In genomic region chr2:118943232-118943631, GRCm38 (mm10) we compare ENCODE assay signal across 28 mouse cellular contexts. TPM values are rescaled to one million over a fixed set of nuclear protein-coding genes. Genes with fewer than 3 reads are reported as not detected.
DNase-seq lines count a peak whose midpoint lies in the region; ATAC-seq and TF ChIP-seq lines count a peak whose summit lies in the region.
"Had no signal": no experiment of that assay in that cellular context is flagged by ENCODE, and none has a peak within 500 bp of the region (broad histone marks: within the 10 kb centered on the region; RNA-seq: fewer than 3 reads in every experiment).

No protein-coding gene starts in this region.

- H3K9ac ChIP-seq in liver, embryonic 12.5 days: no peak overlapping the region
- no peak overlapping the region for H3K9ac ChIP-seq in liver, postnatal 0 days (replicated peaks)
- no peak overlapping the region for H3K9ac ChIP-seq in liver, embryonic 14.5 days (replicated peaks)
- H3K9ac ChIP-seq: embryonic facial prominence, embryonic 13.5 days; forebrain, embryonic 13.5 days; forebrain, postnatal 0 days; heart, embryonic 13.5 days; hindbrain, embryonic 12.5 days; hindbrain, embryonic 15.5 days had no signal

- ATAC-seq in liver, embryonic 12.5 days: peak; percentile 60
- ATAC-seq in liver, postnatal 0 days: no peak
- ATAC-seq in liver, embryonic 14.5 days (ENCODE audit: insufficient read depth): peak; percentile 56; the same call in 1 of the 2 replicates
- ATAC-seq in megakaryocyte progenitor cell, adult 5-6 weeks (replicated peaks; ENCODE audit: poor library complexity): 0 out of 2 replicates have a peak, but pooled peaks have one; percentile 20
- ATAC-seq: forebrain, embryonic 13.5 days; forebrain, postnatal 0 days had no signal

- TF ChIP-seq EP300 in liver, postnatal 0 days (IDR thresholded peaks at IDR 0.05; ENCODE audit: low read depth): no peak
- 0 out of 2 replicates have a peak, but pooled peaks have one; percentile 53 for TF ChIP-seq EP300 in liver, embryonic 14.5 days (IDR thresholded peaks at IDR 0.05; ENCODE audit: low read depth)

- H3K4me3 ChIP-seq in liver, embryonic 12.5 days: no peak overlapping the region
- no peak overlapping the region for H3K4me3 ChIP-seq in liver, postnatal 0 days (ENCODE audit: low read depth, low read length)
- H3K4me3 ChIP-seq in liver, embryonic 14.5 days (ENCODE audit: insufficient read depth in 1 of 2, low read depth in 2 of 2, low read length in 2 of 2): no peak overlapping the region
- H3K4me3 ChIP-seq: embryonic facial prominence, embryonic 10.5 days; embryonic facial prominence, embryonic 13.5 days; erythroblast, embryonic 14.5 days; forebrain, embryonic 10.5 days; forebrain, embryonic 13.5 days; heart, adult 2 months; heart, embryonic 10.5 days; heart, embryonic 13.5 days; hindbrain, embryonic 12.5 days; hindbrain, embryonic 15.5 days had no signal

- peaks cover 17% of the 10 kb centered on the region for H3K27me3 ChIP-seq in liver, embryonic 12.5 days (replicated peaks)
- H3K27me3 ChIP-seq in liver, postnatal 0 days (ENCODE audit: insufficient read depth, low read length): no peaks in the 10 kb centered on the region
- no peaks in the 10 kb centered on the region; the same call in 1 of the 2 replicates for H3K27me3 ChIP-seq in liver, embryonic 14.5 days (ENCODE audit: control insufficient read depth, insufficient read depth, low read length)
- H3K27me3 ChIP-seq: forebrain, embryonic 13.5 days; hindbrain, embryonic 12.5 days; hindbrain, embryonic 15.5 days had no signal

- TF ChIP-seq CTCF in liver, postnatal 0 days (IDR thresholded peaks at IDR 0.05; ENCODE audit: low read depth): no peak
- no peak for TF ChIP-seq CTCF in liver, embryonic 14.5 days (IDR thresholded peaks at IDR 0.05; ENCODE audit: low read depth)

- no peaks in the 10 kb centered on the region for H3K36me3 ChIP-seq in liver, embryonic 12.5 days
- H3K36me3 ChIP-seq in liver, postnatal 0 days (replicated peaks; ENCODE audit: insufficient read depth, low read length): no peaks in the 10 kb centered on the region
- no peaks in the 10 kb centered on the region for H3K36me3 ChIP-seq in liver, embryonic 14.5 days (replicated peaks; ENCODE audit: control insufficient read depth, insufficient read depth, low read depth)
- H3K36me3 ChIP-seq: embryonic facial prominence, embryonic 10.5 days; embryonic facial prominence, embryonic 13.5 days; forebrain, embryonic 10.5 days; G1E; heart, embryonic 10.5 days; heart, embryonic 13.5 days; hindbrain, embryonic 12.5 days; hindbrain, embryonic 15.5 days had no signal

- H3K27ac ChIP-seq in liver, embryonic 12.5 days: no peak overlapping the region
- no peak overlapping the region for H3K27ac ChIP-seq in liver, postnatal 0 days (ENCODE audit: low read depth)
- H3K27ac ChIP-seq in liver, embryonic 14.5 days: no peak overlapping the region
- H3K27ac ChIP-seq: embryonic facial prominence, embryonic 10.5 days; embryonic facial prominence, embryonic 13.5 days; forebrain, embryonic 10.5 days; forebrain, embryonic 13.5 days; heart, adult 2 months; heart, embryonic 10.5 days; heart, embryonic 13.5 days; hindbrain, embryonic 12.5 days; hindbrain, embryonic 15.5 days had no signal

- intact Hi-C loops in heart, postnatal 10 days (cut with DNase I): no loop called here

- WGBS in liver, embryonic 12.5 days (ENCODE audit: insufficient replicate concordance): 49% methylated on average over 6 of the region's 6 CpGs
- WGBS in liver, postnatal 0 days (ENCODE audit: insufficient replicate concordance): 73% methylated on average over 6 of the region's 6 CpGs
- 56% methylated on average over 6 of the region's 6 CpGs for WGBS in liver, embryonic 14.5 days (ENCODE audit: insufficient replicate concordance)

- H3K4me2 ChIP-seq in liver, embryonic 12.5 days: no peak overlapping the region
- H3K4me2 ChIP-seq in liver, postnatal 0 days (ENCODE audit: low read depth, low read length): no peak overlapping the region
- no peak overlapping the region for H3K4me2 ChIP-seq in liver, embryonic 14.5 days (ENCODE audit: low read depth)
- H3K4me2 ChIP-seq: embryonic facial prominence, embryonic 13.5 days; forebrain, embryonic 13.5 days; heart, embryonic 13.5 days; hindbrain, embryonic 12.5 days; hindbrain, embryonic 15.5 days had no signal

- H3K9me3 ChIP-seq in liver, embryonic 12.5 days (replicated peaks): peaks cover 6% of the 10 kb centered on the region
- H3K9me3 ChIP-seq in liver, postnatal 0 days (ENCODE audit: low read length): no peaks in the 10 kb centered on the region
- H3K9me3 ChIP-seq in liver, embryonic 14.5 days (ENCODE audit: control insufficient read depth, low read length): no peaks in the 10 kb centered on the region; the same call in 1 of the 2 replicates
- H3K9me3 ChIP-seq: embryonic facial prominence, embryonic 10.5 days; embryonic facial prominence, embryonic 13.5 days; forebrain, embryonic 10.5 days; forebrain, embryonic 13.5 days; heart, embryonic 10.5 days; heart, embryonic 13.5 days; hindbrain, embryonic 12.5 days; hindbrain, embryonic 15.5 days had no signal

- peaks cover 8% of the 10 kb centered on the region for H3K4me1 ChIP-seq in liver, embryonic 12.5 days
- no peaks in the 10 kb centered on the region for H3K4me1 ChIP-seq in liver, postnatal 0 days (ENCODE audit: insufficient read depth)
- 0 out of 4 replicates have a peak, but pooled peaks cover 0 to 3% of the 10 kb centered on the region in 2 experiments for H3K4me1 ChIP-seq in liver, embryonic 14.5 days (replicated peaks; ENCODE audit: control insufficient read depth in 2 of 2, insufficient read depth in 2 of 2, low read length in 1 of 2)
- H3K4me1 ChIP-seq: forebrain, embryonic 13.5 days; heart, embryonic 10.5 days; heart, embryonic 13.5 days; hindbrain, embryonic 12.5 days; hindbrain, embryonic 15.5 days had no signal

- DNase-seq in liver, postnatal 0 days: no peak
- no peak for DNase-seq in liver, embryonic 14.5 days (ENCODE audit: low read depth in 3 of 3, low spot score in 3 of 3)
- DNase-seq in retina, postnatal 1 day: no peak
- no peak for DNase-seq in frontal cortex, postnatal 25 days (ENCODE audit: low spot score in 2 of 2)
- DNase-seq in heart, postnatal 10 days: no peak
- DNase-seq: adrenal gland, adult 2 months; adrenal gland, postnatal 25 days; B cell, adult 2 months; cerebellum, adult 11-12 months; cerebellum, adult 8-10 months; cerebellum, postnatal 10 days; cerebellum, postnatal 36 days; embryo, embryonic 11 days; forebrain, postnatal 0 days; gastrocnemius, postnatal 25 days; heart, adult 2 months had no signal

RNA-seq across cellular contexts. Expression of gene Chst14, which starts 16.9 kb away (rescaled TPM):
- polyA plus RNA-seq in liver, embryonic 12.5 days (2016; fragmentation: Nextera tagmentation; extraction: Ambion mirVana): 8.8 and 9.5 TPM in 2 replicates
- polyA plus RNA-seq in liver, postnatal 0 days (2015; fragmentation: Nextera tagmentation; extraction: Ambion mirVana): 4.0 and 4.5 TPM in 2 replicates
- polyA plus RNA-seq in liver, embryonic 14.5 days (2012; rRNA removed): 3.6 and 3.7 TPM in 2 replicates
- 4.2 and 4.3 TPM in 2 replicates for polyA plus RNA-seq in liver, embryonic 14.5 days (2014; fragmentation: Nextera tagmentation; extraction: Ambion mirVana)
- total RNA-seq in megakaryocyte progenitor cell, adult 5-6 weeks (2015): 4.6 and 5.7 TPM in 2 replicates
- 1.5 and 4.7 TPM in 2 replicates for total RNA-seq in megakaryocyte progenitor cell, adult 5-6 weeks (2017)
- total RNA-seq in heart, postnatal 10 days (2021): 10 to 100 TPM; 14.1 to 14.5 TPM

RNA-seq across cellular contexts. Expression of gene Bahd1, which starts 43.1 kb away (rescaled TPM):
- polyA plus RNA-seq in liver, embryonic 12.5 days (2016; fragmentation: Nextera tagmentation; extraction: Ambion mirVana): 5.1 and 5.6 TPM in 2 replicates
- 2.4 and 2.5 TPM in 2 replicates for polyA plus RNA-seq in liver, postnatal 0 days (2015; fragmentation: Nextera tagmentation; extraction: Ambion mirVana)
- 4.9 and 5.2 TPM in 2 replicates for polyA plus RNA-seq in liver, embryonic 14.5 days (2012; rRNA removed)
- 0.83 and 1.0 TPM in 2 replicates for polyA plus RNA-seq in liver, embryonic 14.5 days (2014; fragmentation: Nextera tagmentation; extraction: Ambion mirVana)
- 6.0 and 6.5 TPM in 2 replicates for total RNA-seq in megakaryocyte progenitor cell, adult 5-6 weeks (2015)
- total RNA-seq in megakaryocyte progenitor cell, adult 5-6 weeks (2017): 4.9 and 7.1 TPM in 2 replicates
- 10 to 100 TPM; 13.4 to 18.4 TPM for total RNA-seq in heart, postnatal 10 days (2021)
